Mouse (Mus musculus): Measurements from ENCODE around the gene Cacul1.

GRCm38 (mm10) chr19:60543302-60543701 is 37.5 kb downstream of the Cacul1 start:
- TF ChIP-seq CTCF (IDR thresholded peaks at IDR 0.05; ENCODE audit: low read depth) (peak; percentile 34; the same call in 1 of the 2 replicates), EP300 (IDR thresholded peaks at IDR 0.05; ENCODE audit: low read depth) (no peak)
